Mouse (Mus musculus) CD8-positive naive resting alpha-beta T cell, adult 2 months (primary cell): ENCODE results near the gene Cd82.
A peak's percentile ranks its signal among the peaks of the same experiment; 100 is the strongest.

Experiments used
- DNase-seq, 2 experiments: peaks; one replicate each; pipeline ENCODE4 v3.0.0; 2022; ENCODE audit warnings: low read depth in 2 of 2, low spot score in 2 of 2

Gene Cd82

GRCm38 (mm10) chr2:93462760-93463159, at the start of gene Cd82:
Cd82 (minus strand) TSS chr2:93463140.
- no peak for DNase-seq

GRCm38 (mm10) chr2:93512130-93512529, 49.2 kb upstream of the Cd82 start:
- no peak for DNase-seq

- DNase-seq = no peak
Observed at GRCm38 (mm10) chr2:93510839-93511238, 47.9 kb upstream of the Cd82 start.

- DNase-seq = no peak
Observed at GRCm38 (mm10) chr2:93509777-93510750, 47.1 kb upstream of the Cd82 start.

DNA sequence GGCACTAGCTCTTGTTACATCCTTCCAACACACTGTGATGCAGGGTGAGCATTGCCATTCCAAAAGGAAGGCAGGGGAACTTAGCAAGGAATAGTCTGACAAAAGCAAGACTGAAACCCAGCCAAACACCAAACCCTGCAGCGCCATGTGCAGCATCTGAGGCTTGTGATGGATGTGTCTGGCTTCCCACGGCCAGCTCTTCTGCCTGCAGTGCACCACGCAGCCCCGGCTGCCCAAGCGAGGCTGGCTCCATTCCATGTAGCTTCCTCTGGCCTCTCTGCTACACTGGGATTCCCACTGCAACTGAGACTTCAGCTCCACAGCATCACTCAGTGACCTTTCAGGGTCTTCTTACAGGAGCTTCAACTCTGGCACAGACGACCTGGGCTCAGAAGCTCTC, 42.2 kb upstream of the Cd82 start:
- no peak for DNase-seq

DNA sequence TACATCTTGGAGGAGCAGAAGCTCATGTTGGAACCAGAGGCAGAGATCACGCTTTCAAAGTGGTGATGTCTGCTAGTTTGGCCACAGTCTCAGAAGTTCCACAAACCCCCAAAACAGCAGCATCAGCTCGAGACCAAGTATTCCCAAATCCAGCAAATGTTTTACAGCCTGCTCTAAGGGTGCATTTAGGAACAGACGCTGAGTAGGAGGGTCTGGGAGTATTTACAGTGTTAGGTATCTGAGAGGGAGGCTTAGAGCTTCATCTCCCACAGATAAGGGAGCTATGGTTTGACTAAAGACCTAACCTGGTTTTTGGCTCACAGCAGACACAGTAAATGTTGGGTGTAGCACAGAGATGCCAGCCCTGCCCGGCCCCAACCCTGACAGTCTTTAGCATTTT, 40.4 kb upstream of the Cd82 start:
- no peak for DNase-seq

- DNase-seq = no peak
Observed at GRCm38 (mm10) chr2:93501303-93501702, 38.4 kb upstream of the Cd82 start.

DNA sequence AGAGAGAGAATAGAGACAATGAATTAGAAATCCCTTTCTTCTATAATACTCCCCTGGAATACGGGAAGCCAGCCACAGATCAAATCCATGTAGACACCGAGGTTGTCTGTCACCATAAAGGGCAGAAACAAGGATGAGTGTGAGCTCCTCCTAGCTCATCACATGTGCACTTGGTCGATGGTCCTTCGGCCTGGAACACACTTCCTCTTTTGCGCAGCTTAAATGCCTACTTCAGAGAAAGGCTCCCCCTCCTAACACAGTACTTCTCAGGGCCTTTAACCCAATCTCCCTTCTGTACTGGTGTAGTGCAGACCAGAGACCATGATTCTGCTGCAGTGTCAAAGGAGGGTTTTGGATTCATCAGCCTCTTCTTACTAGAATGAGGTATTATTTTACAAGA, 34.3 kb upstream of the Cd82 start:
- DNase-seq = no peak

DNA sequence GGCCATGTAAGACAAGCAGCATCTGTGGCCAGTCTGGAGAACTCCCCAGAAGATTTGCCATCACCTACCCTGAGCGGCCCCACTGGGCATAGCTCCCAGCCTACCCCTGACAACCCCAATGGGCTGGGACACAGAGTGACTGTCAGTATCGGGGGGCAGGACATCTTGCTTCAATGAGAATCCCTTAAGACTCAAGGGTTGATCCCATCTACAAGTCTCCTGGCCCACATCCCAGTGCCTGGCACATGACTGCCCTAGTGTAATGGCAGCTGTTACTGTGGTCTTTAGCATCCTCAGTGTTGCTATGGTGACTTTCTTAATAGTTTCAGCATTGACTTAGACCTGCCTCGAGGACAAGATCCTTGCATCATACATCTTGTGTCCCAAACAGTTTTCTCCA, 32.2 kb upstream of the Cd82 start:
- no peak for DNase-seq

DNA sequence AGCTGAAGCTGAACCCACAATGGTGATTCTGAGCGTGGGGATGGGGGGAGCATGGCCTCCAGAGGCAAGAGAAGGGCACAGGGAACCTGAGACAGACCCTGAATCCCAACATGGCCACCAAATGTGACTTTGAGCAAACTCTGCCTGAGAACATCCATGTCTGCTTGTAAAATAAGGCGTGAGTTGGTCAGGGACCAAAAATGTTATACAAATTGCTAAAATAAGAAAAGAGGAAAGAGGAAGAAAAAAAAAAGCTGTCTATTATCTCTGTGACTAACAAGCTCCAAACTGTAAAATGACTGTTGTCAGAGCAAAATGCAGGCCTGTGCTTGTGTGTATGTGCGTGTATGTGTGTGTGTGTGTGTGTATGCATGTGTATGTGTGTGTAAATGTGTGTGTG, 30.6 kb upstream of the Cd82 start:
- DNase-seq = no peak

GRCm38 (mm10) chr2:93490516-93490915, 27.6 kb upstream of the Cd82 start:
- DNase-seq = no peak

DNA sequence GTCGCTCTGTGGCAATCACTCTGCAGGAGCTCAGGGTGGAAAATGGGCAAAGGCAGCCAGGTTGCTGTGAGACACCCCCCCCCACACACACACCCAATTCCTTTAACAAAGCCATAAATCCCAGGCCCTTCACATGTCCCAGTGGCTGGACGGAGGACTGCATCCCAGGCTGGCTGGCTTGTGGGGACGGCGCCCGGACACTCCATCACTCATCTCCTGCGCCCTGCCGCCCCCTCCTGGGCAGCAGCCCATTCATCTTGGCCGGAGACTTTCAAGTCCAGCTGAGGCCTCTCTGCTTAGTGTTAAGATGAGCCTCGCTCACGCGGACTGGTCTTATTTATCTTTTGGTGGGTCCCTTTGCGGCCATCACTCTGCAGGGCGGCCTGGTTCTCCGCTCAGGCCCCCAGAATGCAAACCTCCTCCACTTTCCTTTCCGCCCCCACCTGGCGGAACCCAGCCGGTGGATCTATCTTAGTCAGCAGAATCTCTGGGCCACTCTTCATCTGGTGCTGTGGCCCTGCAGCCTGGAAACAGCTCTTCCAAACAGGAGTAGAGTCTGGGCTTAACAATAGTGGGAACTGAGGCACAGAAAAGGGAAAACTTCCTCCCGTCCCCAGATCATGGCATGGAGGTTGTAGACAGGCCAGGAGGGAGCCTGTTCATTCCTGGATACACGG, 26.1 kb upstream of the Cd82 start:
- DNase-seq = no peak

GRCm38 (mm10) chr2:93485459-93485858, 22.5 kb upstream of the Cd82 start:
- no peak for DNase-seq

DNA sequence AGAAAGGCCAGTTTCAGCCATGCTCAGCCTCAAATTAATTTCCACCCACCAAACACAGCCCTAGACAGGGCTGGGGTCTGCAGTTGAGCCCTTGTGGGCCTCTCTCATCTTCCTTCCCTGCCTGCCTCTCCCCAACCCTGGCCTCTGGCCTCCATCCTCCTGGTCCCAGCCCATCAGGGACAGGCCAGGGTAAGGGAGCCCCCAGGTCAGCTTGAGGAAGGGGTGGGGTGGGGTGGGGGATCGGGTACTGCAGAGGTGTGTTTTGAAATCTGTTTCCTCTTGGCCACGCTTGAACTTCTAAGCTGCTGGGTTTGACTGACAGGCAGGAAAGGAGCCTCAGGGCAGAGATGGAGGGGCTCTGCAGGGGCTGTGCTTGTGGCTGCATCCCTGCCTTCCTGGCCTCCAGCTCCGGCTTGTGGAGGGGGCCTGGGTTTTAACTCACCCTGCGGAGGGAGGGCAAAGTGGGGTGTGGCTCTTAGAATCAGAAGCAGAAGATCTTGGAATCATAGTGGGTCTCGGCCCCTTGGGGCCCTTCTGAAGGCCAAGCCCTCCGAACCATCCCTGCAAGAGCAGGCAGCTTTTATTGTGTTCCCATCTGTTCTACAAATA, 19.2 kb upstream of the Cd82 start:
- DNase-seq = no peak

DNA sequence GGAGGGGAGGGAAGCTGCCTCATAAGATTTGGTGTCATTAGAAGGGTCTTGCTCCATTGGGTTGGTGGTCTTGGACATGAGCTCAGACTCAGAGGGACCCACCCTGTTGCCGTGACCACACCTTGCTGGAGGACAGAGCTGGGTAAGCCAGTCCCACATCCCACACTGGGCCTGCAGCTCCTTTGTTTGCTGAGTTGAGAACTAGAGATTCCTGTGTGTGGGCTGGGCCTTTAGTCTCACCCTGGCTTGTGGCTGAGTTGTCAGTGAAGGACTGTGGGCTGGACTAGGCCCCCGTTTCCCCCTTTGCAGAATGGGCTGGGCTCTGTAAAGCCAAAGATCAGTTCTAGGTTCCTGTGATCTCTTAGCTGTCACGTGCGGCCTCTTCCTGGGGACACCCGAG, 15.8 kb upstream of the Cd82 start:
- no peak for DNase-seq

GRCm38 (mm10) chr2:93477519-93477918, 14.6 kb upstream of the Cd82 start:
- peak in 1 of 2 experiments; percentile 47 for DNase-seq

DNA sequence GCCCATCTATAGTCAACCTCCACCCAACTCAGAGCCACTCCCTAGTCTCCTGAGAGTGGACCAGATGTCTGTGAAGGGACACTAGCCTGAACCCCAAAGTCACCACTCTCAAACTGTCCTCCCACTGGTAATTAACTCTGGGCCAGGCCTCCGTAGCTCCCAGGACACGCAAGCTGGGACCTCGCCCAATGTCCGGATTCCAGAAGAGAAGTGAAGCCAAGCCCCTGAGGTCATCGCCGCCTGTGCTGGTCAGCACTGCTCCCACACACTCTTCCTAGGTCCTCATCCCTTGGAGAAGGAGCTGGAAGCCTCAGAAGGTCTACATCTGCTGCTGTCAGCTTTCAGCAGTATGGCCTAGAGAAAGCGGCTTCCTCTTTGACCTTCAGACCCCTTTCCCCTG, 13.5 kb upstream of the Cd82 start:
- DNase-seq = no peak

GRCm38 (mm10) chr2:93475040-93475439, 12.1 kb upstream of the Cd82 start:
- peak; percentile 71 to 79 for DNase-seq

DNA sequence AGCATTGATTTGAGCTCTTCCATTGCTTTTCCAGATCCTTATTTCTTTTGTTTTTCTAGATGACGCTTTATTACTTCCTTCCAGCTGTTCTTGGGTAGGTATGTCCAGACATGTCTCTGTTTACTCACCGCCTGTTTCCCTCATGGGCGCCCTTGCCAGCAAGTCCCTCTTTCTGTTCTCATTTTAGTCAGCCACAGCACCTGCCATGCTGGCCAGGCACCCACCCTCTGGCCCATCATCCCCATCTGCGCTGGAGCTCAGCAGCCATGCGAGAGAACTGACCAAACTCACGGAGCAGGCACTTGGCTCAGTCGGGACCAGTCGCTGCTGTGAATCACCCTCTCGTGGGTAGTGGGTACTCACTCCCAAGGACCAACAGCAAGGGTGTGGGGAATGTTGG, 11.0 kb upstream of the Cd82 start:
- no peak for DNase-seq

- DNase-seq = peak; percentile 85 to 91
Observed at GRCm38 (mm10) chr2:93470849-93471576, 8.1 kb upstream of the Cd82 start.

DNA sequence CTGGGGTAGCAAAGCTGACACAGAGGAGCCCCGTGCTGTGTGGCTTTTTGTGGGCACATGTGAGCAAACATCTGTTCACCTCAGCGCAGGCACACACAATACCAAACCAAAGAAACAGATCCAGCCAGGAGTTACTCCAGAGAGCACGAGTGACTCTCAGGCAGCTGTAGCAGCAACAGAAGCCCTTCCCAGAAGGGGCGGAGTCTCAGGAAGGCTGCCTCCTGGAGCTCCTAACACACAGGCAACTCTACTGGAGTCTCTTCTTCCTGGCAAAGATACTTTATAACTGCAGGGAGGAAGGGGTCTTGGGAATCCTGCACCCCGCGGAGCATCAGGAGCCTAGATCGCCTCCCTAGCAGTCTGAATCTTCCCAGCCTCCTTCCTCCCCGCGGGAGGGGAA, 7.2 kb upstream of the Cd82 start:
- no peak for DNase-seq
